Mouse (Mus musculus) midbrain, embryonic 13.5 days (tissue): ENCODE data around the gene Hras. TPM values are rescaled to one million over a fixed set of nuclear protein-coding genes. Genes with fewer than 3 reads are reported as not detected.

Experiments used
- ATAC-seq: fragments of 200-750 bp; cut with Nextera tagmentation; 2 replicates; pipeline ENCODE4 v1.8.0; 2017; ENCODE audit warnings: mild to moderate bottlenecking, moderate TSS enrichment, moderate library complexity
- H3K27ac ChIP-seq: fragments of 300-500 bp; sonication (generic); 2 replicates; pipeline ENCODE4 v1.5.1; 2015; ENCODE audit warnings: inconsistent platforms, mild to moderate bottlenecking, moderate library complexity
- H3K27me3 ChIP-seq: fragments of 300-500 bp; sonication (generic); 2 replicates; pipeline ENCODE4 v1.6.1; 2015; ENCODE audit warnings: mild to moderate bottlenecking, inconsistent platforms
- H3K36me3 ChIP-seq: fragments of 300-500 bp; sonication (generic); 2 replicates; pipeline ENCODE4 v1.6.1; 2015; ENCODE audit warnings: mild to moderate bottlenecking, inconsistent platforms
- H3K4me1 ChIP-seq: fragments of 300-500 bp; sonication (generic); replicated peaks from 2 replicates; pipeline ENCODE4 v1.6.1; 2015; ENCODE audit warnings: inconsistent platforms
- H3K4me2 ChIP-seq: fragments of 300-500 bp; sonication (generic); replicated peaks from 2 replicates; pipeline ENCODE4 v1.6.1; 2015; ENCODE audit warnings: moderate library complexity, mild to moderate bottlenecking, inconsistent platforms
- H3K4me3 ChIP-seq: fragments of 300-500 bp; sonication (generic); replicated peaks from 2 replicates; pipeline ENCODE4 v1.5.1; 2015; ENCODE audit warnings: mild to moderate bottlenecking, inconsistent platforms
- H3K9ac ChIP-seq: fragments of 300-500 bp; sonication (generic); replicated peaks from 2 replicates; pipeline ENCODE4 v1.6.1; 2015; ENCODE audit warnings: mild to moderate bottlenecking, inconsistent platforms
- H3K9me3 ChIP-seq: fragments of 300-500 bp; sonication (generic); 2 replicates; pipeline ENCODE4 v1.6.1; 2016; ENCODE audit warnings: mild to moderate bottlenecking, inconsistent platforms
- WGBS: fragments of 180-500 bp; shearing (Covaris S2); methylation state at CpG from one replicate; pipeline ENCODE4 v1.1.7; 2015; 5-methylcytosine and 5-hydroxymethylcytosine counted together
- microRNA counts: library from miRNA; unstranded; fragments of <30 nt; microRNA quantifications from one replicate; lab custom pipeline; 2016
- microRNA-seq: library from miRNA; unstranded; fragments of <30 nt; microRNA quantifications from one replicate; pipeline ENCODE4, GENCODE M21; 2016
- polyA plus RNA-seq: library from polyadenylated mRNA; unstranded; fragments of >200 nt; fragmentation: Nextera tagmentation; extraction: Ambion mirVana; gene quantifications from 2 replicates; pipeline ENCODE4 v1.2.1, GENCODE M21; 2015

The Hras gene
- polyA plus RNA-seq, 1 experiment from 2014 or later: 114 TPM

DNA sequence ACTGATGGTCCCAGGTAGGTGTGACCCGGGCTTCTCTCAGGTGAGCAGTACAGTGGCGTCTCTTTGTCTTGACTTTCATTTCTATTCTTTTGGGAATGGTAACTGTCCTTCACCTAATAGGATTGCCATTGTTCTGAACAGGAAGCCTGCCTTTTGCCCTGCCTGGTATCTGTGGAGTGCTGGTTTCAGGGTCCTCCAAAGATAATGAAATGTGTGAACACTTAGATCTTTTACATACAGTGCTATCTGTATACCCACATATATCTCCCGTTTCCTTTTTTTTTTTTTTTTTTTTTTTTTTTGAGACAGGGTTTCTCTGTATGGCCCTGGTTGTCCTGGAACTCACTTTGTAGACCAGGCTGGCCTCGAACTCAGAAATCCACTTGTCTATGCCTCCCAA, 52.5 kb downstream of the Hras start:
- no peaks in the 10 kb centered on the region for H3K27me3 ChIP-seq
- ATAC-seq: no peak
- no peaks in the 10 kb centered on the region for H3K9me3 ChIP-seq
- no peak overlapping the region for H3K9ac ChIP-seq
- no peak overlapping the region for H3K27ac ChIP-seq
- H3K4me2 ChIP-seq: no peak overlapping the region
- no peaks in the 10 kb centered on the region for H3K4me1 ChIP-seq
- 94% methylated on average over 4 of the region's 4 CpGs for WGBS
- no peak overlapping the region for H3K4me3 ChIP-seq
- H3K36me3 ChIP-seq: peaks cover 57% of the 10 kb centered on the region

MicroRNAs encoded within 50 kb of the gene (microRNA counts, 519-probe panel; counts per million panel counts)
- 4,462 counts per million, percentile 81 among the panel's probes with 10 or more counts for microRNA mmu-miR-210 (lab: Ali Mortazavi, UCI)

Small RNAs within 50 kb of the gene (microRNA-seq; reads per million reads assigned to microRNA genes)
- 430 reads per million, percentile 69 among the genes with 10 or more reads in this experiment for gene Mir210

Other genes with a start within 250 kb of the Hras start
- 0.22 and 0.27 TPM in 2 replicates for gene Ifitm5, start 243.7 kb downstream of the Hras start, polyA plus RNA-seq
- gene Gm45717, start 238.1 kb downstream of the Hras start, polyA plus RNA-seq: not detected in 2 replicates
- gene Ifitm2, start 238.0 kb downstream of the Hras start, polyA plus RNA-seq: 125 and 144 TPM in 2 replicates
- 10.2 and 10.3 TPM in 2 replicates for gene Ifitm1, start 226.8 kb downstream of the Hras start, polyA plus RNA-seq
- 22.6 and 26.2 TPM in 2 replicates for gene Ifitm3, start 183.2 kb downstream of the Hras start, polyA plus RNA-seq
- gene Ifitm6, start 176.1 kb downstream of the Hras start, polyA plus RNA-seq: 0.51 and 0.54 TPM in 2 replicates
- not detected in 2 replicates for gene Gm17387, start 164.9 kb downstream of the Hras start, polyA plus RNA-seq
- 44.1 and 48.3 TPM in 2 replicates for gene B4galnt4, start 132.9 kb downstream of the Hras start, polyA plus RNA-seq
- gene Pkp3, start 115.8 kb downstream of the Hras start, polyA plus RNA-seq: 0.14 and 0.15 TPM in 2 replicates
- gene Sigirr, start 93.4 kb downstream of the Hras start, polyA plus RNA-seq: 1.8 and 2.6 TPM in 2 replicates
- 0.07 and 0.35 TPM in 2 replicates for gene Ano9, start 76.2 kb downstream of the Hras start, polyA plus RNA-seq
- 77.4 TPM in 2 replicates for gene Ptdss2, start 71.6 kb downstream of the Hras start, polyA plus RNA-seq
- gene Rnh1, start 21.1 kb downstream of the Hras start, polyA plus RNA-seq: 40.5 and 45.3 TPM in 2 replicates
- 13.9 and 15.6 TPM in 2 replicates for gene Lrrc56, start 152 bp upstream of the Hras start, polyA plus RNA-seq
- 1.8 and 2.1 TPM in 2 replicates for gene Lmntd2, start 20.1 kb upstream of the Hras start, polyA plus RNA-seq
- 30.9 and 34.2 TPM in 2 replicates for gene Rassf7, start 21.9 kb upstream of the Hras start, polyA plus RNA-seq
- gene Phrf1, start 34.8 kb upstream of the Hras start, polyA plus RNA-seq: 86.9 and 95.0 TPM in 2 replicates
- gene Irf7, start 72.5 kb upstream of the Hras start, polyA plus RNA-seq: 0.98 and 1.4 TPM in 2 replicates
- gene Cdhr5, start 82.8 kb upstream of the Hras start, polyA plus RNA-seq: not detected in 2 replicates
- 1.0 TPM in 2 replicates for gene Sct, start 85.1 kb upstream of the Hras start, polyA plus RNA-seq
- gene Drd4, start 98.0 kb upstream of the Hras start, polyA plus RNA-seq: 0.43 and 0.68 TPM in 2 replicates
- 140 and 148 TPM in 2 replicates for gene Deaf1, start 133.7 kb upstream of the Hras start, polyA plus RNA-seq
- 76.6 and 77.3 TPM in 2 replicates for gene Tmem80, start 133.7 kb upstream of the Hras start, polyA plus RNA-seq
- gene Eps8l2, start 144.9 kb upstream of the Hras start, polyA plus RNA-seq: 0.23 and 0.31 TPM in 2 replicates
- 337 and 346 TPM in 2 replicates for gene Taldo1, start 198.2 kb upstream of the Hras start, polyA plus RNA-seq
- gene Gatd1, start 220.1 kb upstream of the Hras start, polyA plus RNA-seq: 55.1 and 63.8 TPM in 2 replicates
- 43.6 and 44.0 TPM in 2 replicates for gene Cend1, start 235.5 kb upstream of the Hras start, polyA plus RNA-seq
- 71.3 and 72.1 TPM in 2 replicates for gene Slc25a22, start 243.9 kb upstream of the Hras start, polyA plus RNA-seq